Mouse (Mus musculus) gastrocnemius, postnatal 36 days (tissue): ENCODE measurements around the gene Rhbdf2. TPM values are rescaled to one million over a fixed set of nuclear protein-coding genes. Genes with fewer than 3 reads are reported as not detected.

Experiments
- DNase-seq, 2 experiments: peaks; one replicate each; pipeline ENCODE4 v3.0.0; 2022
- intact Hi-C: fragments of 180-260 bp; cut with DNase I; formaldehyde crosslinking; loops from one replicate; pipeline ENCODE4 v1.15.1; 2025
- total RNA-seq, 2 experiments: library from RNA; stranded (reverse); gene quantifications; 2 replicates each; pipeline ENCODE4 v1.2.3; 2021

Rhbdf2 gene
- total RNA-seq, 2 experiments from 2014 or later = 9.4 to 10.2 TPM

DNA sequence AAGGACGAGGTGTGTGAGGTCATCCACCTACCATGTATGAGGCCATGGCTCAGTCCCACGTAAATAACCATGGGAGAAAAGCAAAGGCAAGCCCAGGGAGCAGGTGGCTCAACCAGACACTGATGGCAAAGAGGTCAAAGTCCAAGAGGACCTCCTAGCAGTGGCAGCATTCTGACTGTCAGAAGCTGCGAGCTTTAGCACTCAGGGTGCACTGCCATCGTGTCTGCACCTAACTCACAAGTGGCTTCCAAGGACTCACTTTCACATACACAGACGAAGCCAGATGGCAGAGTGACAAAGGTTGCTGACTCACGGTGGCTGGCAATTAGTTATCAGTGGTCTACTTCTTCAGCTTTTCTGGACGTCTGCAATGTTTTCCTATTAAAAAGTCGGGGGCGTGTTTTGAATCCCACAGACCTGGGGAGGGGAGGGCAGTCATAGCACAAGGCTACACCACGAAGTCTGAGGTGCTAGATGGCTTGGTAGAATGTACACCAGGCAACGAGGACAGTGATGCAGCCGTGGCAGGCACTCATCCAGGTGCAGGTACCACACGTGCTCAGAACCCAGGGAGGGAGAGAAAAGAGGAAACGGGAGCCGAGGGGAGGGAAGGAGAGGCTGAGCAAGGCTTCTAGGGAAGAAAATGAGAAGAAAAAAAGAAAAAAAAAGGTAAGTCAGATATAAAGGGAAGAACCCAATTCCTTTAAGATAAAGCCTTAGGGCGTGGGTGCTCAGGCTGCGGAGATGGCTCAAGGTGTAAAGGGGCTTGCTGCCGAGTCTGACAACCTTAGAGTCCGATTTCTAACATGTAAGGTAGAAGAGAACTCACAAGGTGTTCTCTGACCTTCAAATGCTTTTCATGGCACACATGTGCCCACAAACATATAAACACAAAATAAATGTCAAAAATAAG lies 54.8 kb downstream of the Rhbdf2 start:
- DNase-seq = no peak
- intact Hi-C loops = no loop called here

DNA sequence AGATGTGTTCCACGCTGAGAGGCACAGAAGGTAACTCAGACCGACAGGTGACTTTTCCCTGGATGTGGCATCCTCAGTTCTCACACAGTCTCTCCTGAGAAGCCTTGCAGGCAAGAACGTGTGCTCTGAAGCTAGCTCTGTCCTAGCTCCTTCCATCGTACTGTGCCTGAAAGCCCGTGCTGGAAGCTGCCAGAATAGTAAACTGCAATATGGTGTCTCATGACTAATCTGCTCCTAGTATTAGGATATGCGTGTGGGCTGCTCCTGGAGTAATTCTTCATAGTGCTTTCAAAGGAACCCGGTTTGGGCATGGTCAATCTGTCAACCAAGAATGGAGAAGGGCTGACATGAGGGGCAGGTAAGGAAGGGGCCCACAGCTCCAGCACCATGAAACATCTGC lies 56.0 kb downstream of the Rhbdf2 start:
- DNase-seq = no peak
- intact Hi-C loops = no loop called here

DNA sequence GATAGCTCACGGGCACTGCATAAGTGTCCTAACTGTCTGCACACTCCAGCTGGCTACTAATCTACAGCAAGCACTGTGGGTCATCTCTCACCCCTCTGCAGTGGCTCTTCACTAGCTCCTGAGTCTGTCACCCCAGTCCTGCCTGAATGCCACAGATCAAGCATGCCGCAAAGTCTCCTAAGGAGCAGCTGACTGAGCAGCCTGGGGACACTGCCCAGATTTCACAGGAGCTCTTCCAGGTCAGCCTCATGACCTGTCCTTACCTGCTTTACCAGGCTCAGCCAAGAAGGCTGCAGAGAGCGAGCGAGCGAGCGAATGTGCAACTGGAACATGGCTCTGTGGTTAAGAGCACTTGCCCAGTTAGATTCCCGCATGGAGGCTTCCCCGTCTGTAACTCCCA lies 59.3 kb downstream of the Rhbdf2 start:
- no peak for DNase-seq
- intact Hi-C loops = no loop called here

DNA sequence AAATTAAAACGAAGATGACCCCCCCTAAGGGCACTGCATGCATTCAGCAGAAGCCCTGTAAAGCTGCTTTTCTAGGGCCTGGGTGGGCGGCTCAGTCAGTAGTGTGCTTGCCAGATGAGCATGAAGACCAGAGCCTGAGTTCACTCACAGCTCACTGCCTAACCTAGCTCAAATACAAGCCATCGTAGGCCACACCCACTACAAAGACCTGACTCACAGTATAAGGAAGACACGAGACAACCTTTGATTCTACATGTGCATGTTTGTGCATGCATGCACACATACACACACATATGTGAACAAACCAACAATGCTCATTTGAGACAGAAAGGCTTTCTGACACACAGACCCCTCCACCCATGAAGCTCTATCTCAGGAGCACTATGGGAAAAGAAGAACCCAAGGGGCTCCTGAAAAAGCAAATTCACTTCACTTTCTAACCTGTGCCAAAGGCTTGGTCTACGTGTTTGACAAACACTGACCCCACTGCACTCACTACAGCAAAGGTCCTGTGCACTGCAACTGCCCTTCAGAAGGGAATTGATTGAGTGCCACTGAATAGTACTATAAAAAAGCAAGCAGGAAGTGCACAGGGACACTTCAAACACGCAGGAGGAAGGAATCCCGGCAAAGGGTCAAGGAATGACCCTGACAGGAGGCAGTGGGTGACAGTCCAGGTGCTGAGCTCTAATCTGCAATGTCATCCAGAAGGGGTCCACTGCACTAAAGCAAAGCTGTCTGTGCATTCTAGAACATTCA lies 61.4 kb downstream of the Rhbdf2 start:
- intact Hi-C loops = no loop called here
- no peak for DNase-seq

DNA sequence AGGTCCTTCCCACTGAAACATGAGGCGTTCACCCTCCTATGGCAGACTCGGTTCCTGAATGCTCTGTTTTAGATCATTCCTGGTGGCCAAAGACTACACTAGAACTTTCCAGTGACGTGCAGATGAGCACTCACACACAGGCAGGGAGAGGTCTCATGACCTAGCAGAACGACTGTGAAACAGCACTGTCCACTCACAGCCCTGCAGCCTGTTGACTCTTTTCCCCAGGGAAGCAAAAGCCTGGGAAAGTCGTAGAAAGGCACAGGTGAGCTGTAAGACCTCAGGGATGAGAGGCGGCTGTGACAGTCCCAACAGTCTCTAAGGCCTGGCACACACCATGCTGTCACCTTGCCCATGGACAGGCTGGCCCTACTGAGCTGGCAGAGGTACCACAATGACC lies 70.5 kb downstream of the Rhbdf2 start:
- no peak for DNase-seq
- intact Hi-C loops = no loop called here

DNA sequence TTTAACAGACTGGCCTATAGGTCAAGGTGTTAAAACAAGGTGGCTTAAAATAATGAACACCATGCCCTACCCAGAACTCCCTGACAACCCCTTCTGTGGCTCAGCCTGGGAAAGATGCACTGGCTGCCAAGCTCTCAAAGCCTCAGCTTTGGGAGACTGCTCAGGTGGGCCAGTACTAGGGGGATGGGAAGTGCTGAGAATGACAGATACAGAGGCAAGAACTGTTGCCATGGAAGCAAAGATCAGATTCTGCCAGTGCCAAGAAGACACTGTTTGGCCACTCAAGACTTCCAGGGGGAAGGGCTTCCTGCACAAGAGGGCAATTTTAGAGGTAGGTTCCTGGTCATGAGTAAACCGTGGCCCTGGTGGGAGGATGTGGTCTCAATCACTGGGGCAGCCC lies 71.2 kb downstream of the Rhbdf2 start:
- intact Hi-C loops = loop anchor here (2.0 kb wide), 1 partner anchor 73 kb away; no protein-coding TSS in a partner anchor
- no peak for DNase-seq

DNA sequence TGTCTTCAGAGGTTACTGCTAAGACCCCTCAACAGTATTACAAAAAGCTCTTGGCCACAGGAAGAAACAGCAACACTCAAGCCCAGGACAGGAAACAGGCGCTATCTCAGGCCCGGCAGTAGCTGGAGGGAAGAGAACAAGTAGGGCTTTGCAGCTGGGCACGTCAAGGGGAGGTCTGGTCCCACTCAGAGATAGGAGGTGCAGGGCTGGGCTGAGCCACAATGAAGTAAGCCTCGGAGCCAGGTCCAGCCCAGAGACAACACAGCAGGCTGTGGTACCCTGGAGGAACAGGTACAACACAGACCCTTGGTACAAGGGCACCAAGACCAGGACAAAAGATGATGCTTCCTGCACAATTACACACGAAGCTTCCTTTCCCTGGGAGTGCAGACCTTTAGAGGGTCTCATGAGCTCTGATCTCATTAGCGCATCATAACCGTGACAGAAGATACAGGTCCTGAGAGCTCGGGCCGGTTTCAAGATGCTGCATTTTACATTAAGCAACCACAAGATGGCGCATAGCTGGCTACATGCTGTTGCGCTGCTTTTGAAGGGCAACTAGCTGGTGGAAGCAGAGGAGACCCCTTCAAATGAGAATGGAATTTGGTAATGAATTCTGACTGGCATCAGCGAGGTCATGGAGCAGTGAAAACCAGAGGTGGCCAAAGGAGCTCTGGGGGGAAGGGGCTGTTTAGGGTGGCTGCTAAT lies 72.5 kb downstream of the Rhbdf2 start:
- no peak for DNase-seq
- intact Hi-C loops = loop anchor here (2.0 kb wide), 1 partner anchor 74 kb away; no protein-coding TSS in a partner anchor

DNA sequence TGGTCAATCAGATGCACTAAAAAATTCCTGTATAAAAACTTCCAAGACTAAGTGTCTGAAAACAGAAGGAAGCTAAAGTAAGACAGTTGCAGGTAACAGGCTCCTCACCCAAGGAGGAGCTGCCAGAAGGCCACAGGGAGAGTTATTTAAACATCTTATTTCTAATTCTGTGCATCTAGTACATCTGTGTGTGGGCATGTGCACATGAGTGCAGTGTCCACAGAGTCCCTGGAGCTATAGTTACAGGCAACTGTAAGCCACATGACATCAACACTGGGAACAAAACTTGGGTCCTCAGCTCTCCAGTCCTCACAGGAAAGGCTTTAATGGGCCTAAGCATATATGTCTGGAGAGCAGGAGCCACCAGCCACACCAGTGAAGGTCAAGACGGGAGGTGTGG lies 74.6 kb downstream of the Rhbdf2 start:
- no peak for DNase-seq
- intact Hi-C loops = no loop called here

DNA sequence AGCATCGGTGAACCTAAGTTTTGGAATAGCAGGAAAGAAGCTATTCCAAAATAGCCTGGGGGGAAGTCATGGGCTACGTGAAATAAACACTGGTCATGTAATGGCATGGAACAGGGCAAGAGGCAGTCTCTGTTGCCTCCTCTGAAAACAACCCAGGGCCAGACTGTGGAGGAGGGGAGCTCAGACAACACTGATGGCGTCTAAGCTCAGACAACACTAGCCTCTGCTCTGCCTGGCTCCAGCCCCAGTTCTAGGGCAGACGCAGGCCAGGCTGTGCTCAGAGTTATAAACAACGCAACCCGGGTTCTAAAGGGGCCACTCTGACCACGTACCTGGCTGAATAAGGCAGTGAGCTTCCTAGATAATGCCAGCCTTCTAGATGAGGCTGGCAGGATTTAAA lies 76.1 kb downstream of the Rhbdf2 start:
- DNase-seq = no peak
- intact Hi-C loops = no loop called here

DNA sequence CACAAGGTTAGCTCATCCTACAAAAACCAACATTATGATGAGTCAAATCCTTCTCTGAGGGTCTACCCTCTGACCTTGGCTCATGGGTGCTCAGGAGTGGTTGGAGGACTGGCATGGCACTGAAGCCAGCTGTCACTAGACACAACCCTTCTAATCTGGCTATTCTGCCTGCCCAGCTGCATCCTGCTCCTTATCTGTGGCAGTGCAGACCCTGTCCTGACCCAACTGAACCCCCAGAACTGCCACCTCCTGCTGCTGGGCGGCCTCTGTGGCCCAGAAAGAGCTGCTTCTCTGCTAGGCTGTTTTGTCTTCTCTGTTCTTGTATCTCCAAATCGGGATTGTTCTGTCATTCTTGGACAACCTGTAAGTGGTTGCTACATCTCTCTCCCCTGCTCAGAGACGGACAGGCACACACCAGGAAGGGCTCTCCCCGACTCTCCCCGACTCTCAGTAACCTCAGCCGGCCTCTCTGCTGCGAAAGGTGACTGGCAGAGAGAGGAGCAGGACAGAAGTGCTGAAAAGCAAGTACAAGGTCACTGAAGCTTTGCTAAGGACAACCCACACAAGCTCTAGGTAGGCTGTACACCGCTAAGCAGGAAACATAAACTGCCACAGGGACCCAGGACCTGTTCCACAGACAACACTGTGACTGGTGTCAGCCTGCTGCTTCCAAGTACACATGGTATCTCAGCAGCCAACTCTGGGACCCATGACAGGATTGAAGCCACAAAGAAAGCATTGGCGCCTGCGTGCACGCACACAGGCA lies 77.4 kb downstream of the Rhbdf2 start:
- intact Hi-C loops = no loop called here
- no peak for DNase-seq

DNA sequence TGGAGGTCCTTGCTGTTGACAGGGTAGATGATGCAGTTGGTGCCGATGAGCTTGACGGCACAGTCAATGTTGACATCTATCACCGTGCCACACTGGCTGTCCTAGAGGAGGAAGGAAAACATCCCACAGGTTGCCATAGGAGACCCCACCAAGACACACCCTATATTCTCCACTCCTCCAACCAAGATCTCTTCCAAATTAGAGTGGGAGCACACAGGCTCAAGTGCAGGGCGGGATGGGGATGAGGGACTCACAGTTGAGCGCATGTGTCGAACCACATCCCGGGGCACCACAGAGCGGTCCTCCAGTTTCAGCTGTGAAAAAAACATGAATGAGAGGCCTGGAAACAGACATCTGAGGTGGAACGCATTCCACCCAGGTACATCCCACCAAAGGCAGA lies 78.0 kb downstream of the Rhbdf2 start:
- DNase-seq = no peak
- intact Hi-C loops = no loop called here

Other genes starting within 250 kb of the Rhbdf2 start
- 10 to 100 TPM; 23.0 to 24.5 TPM for gene Rnf157, start 214.0 kb downstream of the Rhbdf2 start, total RNA-seq
- gene Ubald2, start 192.9 kb downstream of the Rhbdf2 start, total RNA-seq = 10 to 100 TPM; 41.8 to 56.5 TPM
- under 1 TPM in 1 of 2 experiments, not detected in 1; 0.05 TPM for gene Qrich2, start 160.8 kb downstream of the Rhbdf2 start, total RNA-seq
- gene Prpsap1, start 132.8 kb downstream of the Rhbdf2 start, total RNA-seq = 10 to 100 TPM; 12.6 to 14.1 TPM
- 1 to 10 TPM in 1 of 2 experiments, under 1 TPM in 1; 0.35 to 1.4 TPM for gene Sphk1, start 96.1 kb downstream of the Rhbdf2 start, total RNA-seq
- 10 to 100 TPM; 18.4 to 20.4 TPM for gene Ube2o, start 45.6 kb downstream of the Rhbdf2 start, total RNA-seq
- not detected for gene Aanat, start 40.6 kb downstream of the Rhbdf2 start, total RNA-seq
- under 1 TPM; 0.46 to 0.74 TPM for gene Prcd, start 26.5 kb upstream of the Rhbdf2 start, total RNA-seq
- gene Cygb, start 27.3 kb upstream of the Rhbdf2 start, total RNA-seq = 10 to 100 TPM in 1 of 2 experiments, 1 to 10 TPM in 1; 8.4 to 13.6 TPM
- gene St6galnac1, start 148.5 kb upstream of the Rhbdf2 start, total RNA-seq = not detected
- gene Mxra7, start 201.0 kb upstream of the Rhbdf2 start, total RNA-seq = 10 to 100 TPM; 11.4 to 12.7 TPM
- gene Mettl23, start 216.3 kb upstream of the Rhbdf2 start, total RNA-seq = 10 to 100 TPM; 30.0 to 39.2 TPM
- 10 to 100 TPM; 20.4 to 20.5 TPM for gene Jmjd6, start 216.4 kb upstream of the Rhbdf2 start, total RNA-seq
- gene Mfsd11, start 225.4 kb upstream of the Rhbdf2 start, total RNA-seq = 10 to 100 TPM; 20.7 to 25.8 TPM
- gene Srsf2, start 226.1 kb upstream of the Rhbdf2 start, total RNA-seq = 10 to 100 TPM; 59.8 to 80.2 TPM